Mouse (Mus musculus): ENCODE measurements at regions not wholly inside any gene's neighbourhood (a gene's known extent, or its start where the extent isn't known, plus 50 kb on each side); places are given as distances from the start of the nearest gene placed in this dataset.

- no peak for DNase-seq (ENCODE audit: low spot score in 2 of 2)
Observed at GRCm38 (mm10) chr4:105282681-105283462, 125.7 kb downstream of the Plpp3 start.

GRCm38 (mm10) chr4:105285431-105286013 lies 128.4 kb downstream of the Plpp3 start:
- DNase-seq (ENCODE audit: low spot score in 2 of 2), result no peak

GRCm38 (mm10) chr4:105286299-105286698 lies 129.2 kb downstream of the Plpp3 start:
- no peak for DNase-seq (ENCODE audit: low spot score in 2 of 2)

GRCm38 (mm10) chr4:105286809-105287208 lies 129.7 kb downstream of the Plpp3 start:
- DNase-seq (ENCODE audit: low spot score in 2 of 2), result no peak

GRCm38 (mm10) chr4:105287419-105287818 lies 130.3 kb downstream of the Plpp3 start:
- no peak for DNase-seq (ENCODE audit: low spot score in 2 of 2)

- no peak for DNase-seq (ENCODE audit: low spot score in 2 of 2)
Observed at GRCm38 (mm10) chr4:105289635-105290034, 132.5 kb downstream of the Plpp3 start.

GRCm38 (mm10) chr4:105290847-105291475 lies 133.8 kb downstream of the Plpp3 start:
- DNase-seq (ENCODE audit: low spot score in 2 of 2), result peak in 1 of 2 experiments; percentile 33

- DNase-seq (ENCODE audit: low spot score in 2 of 2), result no peak
Observed at GRCm38 (mm10) chr4:105291503-105291902, 134.4 kb downstream of the Plpp3 start.

GRCm38 (mm10) chr4:105299358-105299757 lies 142.2 kb downstream of the Plpp3 start:
- DNase-seq (ENCODE audit: low spot score in 2 of 2), result no peak

GRCm38 (mm10) chr4:105301547-105301946 lies 144.4 kb downstream of the Plpp3 start:
- no peak for DNase-seq (ENCODE audit: low spot score in 2 of 2)

- DNase-seq (ENCODE audit: low spot score in 2 of 2), result no peak
Observed at GRCm38 (mm10) chr4:105304166-105304565, 147.0 kb downstream of the Plpp3 start.

- no peak for DNase-seq (ENCODE audit: low spot score in 2 of 2)
Observed at GRCm38 (mm10) chr4:105305931-105306330, 148.8 kb downstream of the Plpp3 start.

GRCm38 (mm10) chr4:105307356-105307755 lies 150.2 kb downstream of the Plpp3 start:
- no peak for DNase-seq (ENCODE audit: low spot score in 2 of 2)

- no peak for DNase-seq (ENCODE audit: low spot score in 2 of 2)
Observed at GRCm38 (mm10) chr4:105307905-105308304, 150.8 kb downstream of the Plpp3 start.

GRCm38 (mm10) chr4:105308971-105309488 lies 151.9 kb downstream of the Plpp3 start:
- DNase-seq (ENCODE audit: low spot score in 2 of 2), result no peak

- no peak for DNase-seq (ENCODE audit: low spot score in 2 of 2)
Observed at GRCm38 (mm10) chr4:105312643-105313042, 155.5 kb downstream of the Plpp3 start.

- DNase-seq (ENCODE audit: low spot score in 2 of 2), result no peak
Observed at GRCm38 (mm10) chr4:105313151-105313818, 156.1 kb downstream of the Plpp3 start.

- DNase-seq (ENCODE audit: low spot score in 2 of 2), result no peak
Observed at GRCm38 (mm10) chr4:105315095-105315494, 157.9 kb downstream of the Plpp3 start.

GRCm38 (mm10) chr4:105316478-105317206 lies 159.5 kb downstream of the Plpp3 start:
- DNase-seq (ENCODE audit: low spot score in 2 of 2), result peak in 1 of 2 experiments; percentile 46

GRCm38 (mm10) chr4:105318421-105318820 lies 161.3 kb downstream of the Plpp3 start:
- DNase-seq (ENCODE audit: low spot score in 2 of 2), result no peak

GRCm38 (mm10) chr4:105323446-105323845 lies 166.3 kb downstream of the Plpp3 start:
- no peak for DNase-seq (ENCODE audit: low spot score in 2 of 2)

All from gastrocnemius, adult 8-10 months (tissue).